Mouse (Mus musculus) myocyte (in vitro differentiated cells): ENCODE results near the gene Cdc26. TPM values are rescaled to one million over a fixed set of nuclear protein-coding genes. Genes with fewer than 3 reads are reported as not detected.

Experiments
- H3K27me3 ChIP-seq: one replicate; pipeline ENCODE4 v1.6.1; 2011; ENCODE audit not compliant: control insufficient read depth, insufficient read depth, insufficient read length
- H3K36me3 ChIP-seq: one replicate; pipeline ENCODE4 v1.6.1; 2011; ENCODE audit not compliant: control insufficient read depth, insufficient read depth
- H3K4me2 ChIP-seq: one replicate; pipeline ENCODE4 v1.6.1; 2011; ENCODE audit warnings: low read depth, control low read depth
- H3K4me3 ChIP-seq: one replicate; pipeline ENCODE4 v1.5.1; 2011; ENCODE audit warnings: mild to moderate bottlenecking, control low read depth, moderate library complexity
- H3K79me2 ChIP-seq: one replicate; pipeline ENCODE4 v1.6.1; 2011; ENCODE audit not compliant: control insufficient read depth, insufficient read depth
- H3ac ChIP-seq: one replicate; pipeline ENCODE4 v1.6.1; 2011; ENCODE audit not compliant: control insufficient read depth, insufficient read length
- CEBPB ChIP-seq: IDR thresholded peaks from 2 replicates; pipeline ENCODE4 v1.6.1; 2011; ENCODE audit warnings: mild to moderate bottlenecking, moderate library complexity; ENCODE audit not compliant: poor library complexity, insufficient read depth, severe bottlenecking
- E2F4 ChIP-seq: IDR thresholded peaks from one replicate; pipeline ENCODE4 v1.6.1; 2011; ENCODE audit warnings: mild to moderate bottlenecking, control low read depth, moderate library complexity; ENCODE audit not compliant: insufficient read depth
- MAX ChIP-seq: IDR thresholded peaks from one replicate; pipeline ENCODE4 v1.6.1; 2011; ENCODE audit warnings: low read depth, mild to moderate bottlenecking, control low read depth
- MYOD1 ChIP-seq, 3 experiments: IDR thresholded peaks; one replicate each; pipeline ENCODE4 v1.6.1; 2011; ENCODE audit warnings: control low read depth in 2 of 3, low read depth in 2 of 3, mild to moderate bottlenecking in 2 of 3, moderate library complexity in 1 of 3; ENCODE audit not compliant: insufficient read length in 2 of 3, control insufficient read depth in 1 of 3
- MYOG ChIP-seq, 3 experiments: IDR thresholded peaks; one replicate each; pipeline ENCODE4 v1.6.1; 2011; ENCODE audit warnings: control low read depth in 2 of 3, low read depth in 2 of 3, mild to moderate bottlenecking in 2 of 3; ENCODE audit not compliant: insufficient read length in 2 of 3, control insufficient read depth in 1 of 3, insufficient read depth in 1 of 3
- POLR2A ChIP-seq: IDR thresholded peaks from one replicate; pipeline ENCODE4 v1.6.1; 2011; ENCODE audit warnings: low read depth, mild to moderate bottlenecking, control low read depth, moderate library complexity; ENCODE audit not compliant: insufficient read length
- POLR2AphosphoS2 ChIP-seq: IDR thresholded peaks from one replicate; pipeline ENCODE4 v1.6.1; 2011; ENCODE audit warnings: low read depth, control low read depth; ENCODE audit not compliant: insufficient read length
- REST ChIP-seq: IDR thresholded peaks from one replicate; pipeline ENCODE4 v1.6.1; 2011; ENCODE audit warnings: mild to moderate bottlenecking, control low read depth, moderate library complexity; ENCODE audit not compliant: insufficient read depth, insufficient read length
- SRF ChIP-seq: IDR thresholded peaks from one replicate; pipeline ENCODE4 v1.6.1; 2011; ENCODE audit warnings: low read depth; ENCODE audit not compliant: control insufficient read depth, insufficient read length
- TCF12 ChIP-seq: IDR thresholded peaks from one replicate; pipeline ENCODE4 v1.6.1; 2011; ENCODE audit warnings: mild to moderate bottlenecking, control low read depth; ENCODE audit not compliant: poor library complexity, insufficient read depth, severe bottlenecking
- TCF3 ChIP-seq: IDR thresholded peaks from one replicate; pipeline ENCODE4 v1.6.1; 2011; ENCODE audit warnings: low read depth, control low read depth; ENCODE audit not compliant: insufficient read length
- USF1 ChIP-seq: IDR thresholded peaks from one replicate; pipeline ENCODE4 v1.6.1; 2011; ENCODE audit warnings: low read depth, mild to moderate bottlenecking, control low read depth, moderate library complexity
- polyA plus RNA-seq: library from polyadenylated mRNA; unstranded; fragments of >200 nt; fragmentation: generic; extraction: Trizol; gene quantifications from one replicate; pipeline ENCODE4 v1.2.1, GENCODE M21; 2012; ENCODE audit warnings: missing spikeins

Gene Cdc26
- polyA plus RNA-seq, 1 experiment: 49.2 TPM

DNA sequence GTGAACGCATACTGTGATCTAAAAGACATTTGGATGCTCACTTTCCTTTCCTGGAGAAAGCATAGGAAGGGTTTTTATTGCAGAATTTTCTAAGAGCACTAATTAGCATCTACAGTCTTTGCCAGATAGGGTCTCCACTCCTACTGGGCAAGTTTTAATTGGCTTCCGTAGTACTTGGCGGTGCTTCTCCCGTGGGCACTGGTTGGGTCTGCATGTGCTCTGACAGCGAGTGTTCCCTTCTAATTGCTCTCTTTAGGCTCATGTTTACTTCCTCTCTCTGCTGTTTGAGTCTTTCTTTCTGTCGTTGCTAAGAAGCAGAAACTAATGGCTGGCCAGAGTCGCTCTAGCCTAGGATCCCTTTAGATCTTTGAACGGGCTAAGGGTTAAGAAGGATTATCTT is 10.0 kb upstream of the Cdc26 start:
- Histone ChIP-seq H3ac (no peak overlapping the region), H3K4me3 (no peak overlapping the region), H3K4me2 (no peak overlapping the region), H3K36me3 (peaks cover 77% of the 10 kb centered on the region), H3K27me3 (no peaks in the 10 kb centered on the region), H3K79me2 (no peaks in the 10 kb centered on the region)
- no peak for TF ChIP-seq SRF
- TF ChIP-seq MYOD1 (IDR thresholded peaks at IDR 0.05; ENCODE audit: control insufficient read depth in 1 of 3, insufficient read length in 2 of 3, low read depth in 2 of 3): no peak
- TF ChIP-seq E2F4: no peak
- TF ChIP-seq POLR2AphosphoS2: no peak
- no peak for TF ChIP-seq TCF12
- no peak for TF ChIP-seq TCF3

DNA sequence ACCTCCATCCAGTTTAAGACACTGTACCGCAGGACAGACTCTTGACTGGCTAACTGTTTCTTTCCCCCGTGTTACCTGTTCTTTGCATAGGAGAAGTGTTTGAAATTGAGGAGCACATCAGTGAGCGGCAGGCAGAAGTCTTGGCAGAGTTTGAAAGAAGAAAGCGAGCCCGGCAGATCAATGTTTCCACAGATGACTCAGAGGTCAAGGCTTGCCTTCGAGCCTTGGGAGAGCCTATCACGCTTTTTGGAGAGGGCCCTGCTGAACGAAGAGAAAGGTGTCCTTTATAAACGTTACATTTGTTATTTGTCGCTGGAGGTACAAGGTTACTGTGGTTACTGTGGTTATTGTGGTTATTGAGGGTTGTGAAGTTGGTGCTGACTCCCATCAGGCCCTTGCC is 3.2 kb upstream of the Cdc26 start:
- no peak overlapping the region for H3K4me2 ChIP-seq
- peaks cover 40% of the 10 kb centered on the region for H3K79me2 ChIP-seq
- TF ChIP-seq REST: no peak
- TF ChIP-seq SRF: no peak
- TF ChIP-seq CEBPB: no peak
- TF ChIP-seq POLR2A: no peak
- TF ChIP-seq USF1: no peak
- no peak for TF ChIP-seq TCF3
- no peak for TF ChIP-seq POLR2AphosphoS2
- no peak for TF ChIP-seq MYOD1 (IDR thresholded peaks at IDR 0.05; ENCODE audit: control insufficient read depth in 1 of 3, insufficient read length in 2 of 3, low read depth in 2 of 3)
- no peak for TF ChIP-seq E2F4
- TF ChIP-seq MAX: no peak
- TF ChIP-seq TCF12: no peak
- no peak for TF ChIP-seq MYOG (IDR thresholded peaks at IDR 0.05; ENCODE audit: control insufficient read depth in 1 of 3, insufficient read depth in 1 of 3, insufficient read length in 2 of 3, low read depth in 2 of 3)
- peaks cover 46% of the 10 kb centered on the region for H3K36me3 ChIP-seq
- no peak overlapping the region for H3K4me3 ChIP-seq
- H3K27me3 ChIP-seq: no peaks in the 10 kb centered on the region
- H3ac ChIP-seq: no peak overlapping the region

DNA sequence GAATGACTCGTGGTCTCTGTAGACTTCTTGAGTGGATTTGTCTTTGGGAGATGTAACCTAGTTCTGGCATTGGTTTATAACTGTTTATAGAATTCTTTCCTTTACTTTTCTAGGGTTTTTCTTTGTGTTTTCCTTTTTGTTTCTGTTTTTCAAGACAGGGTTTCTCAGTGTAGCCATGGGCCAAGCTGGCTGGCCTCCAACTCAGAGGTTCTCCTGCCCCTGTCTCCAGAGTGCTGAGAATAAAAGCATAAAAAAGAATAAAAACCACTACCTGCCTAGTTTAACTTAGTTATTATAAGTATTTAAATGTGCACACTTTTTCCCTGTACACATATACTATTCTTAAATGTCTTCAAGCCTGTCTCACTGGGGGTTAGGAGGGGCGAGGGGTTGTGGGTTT is 1.9 kb upstream of the Cdc26 start:
- Histone ChIP-seq H3ac (no peak overlapping the region), H3K4me3 (peak overlapping the region; percentile 86), H3K36me3 (peaks cover 37% of the 10 kb centered on the region), H3K79me2 (peaks cover 40% of the 10 kb centered on the region), H3K4me2 (peak overlapping the region; percentile 81), H3K27me3 (no peaks in the 10 kb centered on the region)
- TF ChIP-seq TCF12 (no peak), POLR2A (no peak), REST (no peak), MAX (no peak), TCF3 (no peak)

DNA sequence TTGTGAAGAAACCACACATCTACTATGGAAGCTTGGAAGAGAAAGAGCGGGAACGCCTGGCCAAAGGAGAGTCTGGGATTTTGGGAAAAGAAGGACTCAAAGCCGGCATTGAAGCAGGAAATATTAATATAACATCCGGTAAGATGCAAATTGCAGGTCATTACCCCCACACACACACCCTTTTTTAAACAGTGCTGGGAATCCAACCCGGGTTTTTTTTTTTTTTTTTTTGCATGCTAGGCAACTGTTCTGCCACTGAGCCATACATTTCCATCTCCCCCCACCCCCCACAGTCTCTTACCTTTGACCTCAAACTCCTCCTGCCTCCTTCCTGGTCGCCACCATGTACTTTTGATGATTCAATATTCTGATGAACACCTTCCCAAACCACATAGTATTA is 1.2 kb upstream of the Cdc26 start:
- Histone ChIP-seq H3K79me2 (peaks cover 45% of the 10 kb centered on the region), H3K4me3 (peak overlapping the region; percentile 86), H3K27me3 (no peaks in the 10 kb centered on the region), H3K36me3 (peaks cover 30% of the 10 kb centered on the region), H3K4me2 (peak overlapping the region; percentile 81), H3ac (peak overlapping the region; percentile 16)
- TF ChIP-seq SRF (no peak), USF1 (no peak), E2F4 (no peak)

DNA sequence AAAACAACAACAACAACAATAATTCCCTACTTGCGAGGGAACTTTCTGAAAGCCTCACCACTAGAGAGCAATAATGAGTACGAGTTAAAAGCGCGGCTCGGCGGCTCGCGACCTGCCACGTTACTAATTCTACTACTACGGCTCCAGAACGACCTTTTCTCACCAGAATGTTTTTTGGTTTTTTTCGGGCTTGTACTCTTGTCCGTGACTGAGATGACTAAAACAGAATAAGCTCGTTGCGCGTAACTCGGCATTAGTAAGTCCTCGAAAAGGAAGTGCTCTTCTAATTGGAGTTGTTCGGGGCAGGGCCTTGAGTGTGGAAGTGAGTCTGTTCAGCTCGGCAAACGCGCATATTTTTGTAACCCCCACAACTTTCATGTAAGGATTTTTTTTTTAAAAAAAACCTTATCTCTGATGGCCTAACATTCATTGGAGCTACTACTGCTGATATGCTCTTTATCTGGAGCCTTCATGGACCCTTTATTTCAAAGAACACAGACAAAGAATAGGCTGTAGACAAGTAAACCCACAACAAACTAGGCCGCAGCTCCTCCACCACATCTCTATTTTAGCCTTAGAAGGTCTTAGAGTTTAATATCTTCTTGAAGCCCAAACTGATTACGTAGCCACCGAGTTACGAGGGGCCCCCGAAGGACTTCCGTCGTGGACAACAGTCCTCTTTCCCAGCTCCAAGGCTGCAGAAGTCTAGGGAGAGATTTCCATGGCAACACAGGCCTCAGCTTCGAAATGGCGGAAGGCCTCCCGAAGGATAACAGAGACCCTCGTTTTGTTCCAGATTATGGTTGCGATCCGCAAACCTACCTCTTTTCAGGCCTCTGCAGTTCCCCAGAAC is 486 bp downstream of the Cdc26 start:
- Histone ChIP-seq H3K4me3 (peak overlapping the region; percentile 86), H3ac (peak overlapping the region; percentile 16), H3K79me2 (peaks cover 57% of the 10 kb centered on the region), H3K27me3 (no peaks in the 10 kb centered on the region), H3K36me3 (peaks cover 24% of the 10 kb centered on the region), H3K4me2 (peak overlapping the region; percentile 51)
- TF ChIP-seq MYOD1 (IDR thresholded peaks at IDR 0.05; ENCODE audit: control insufficient read depth in 1 of 3, insufficient read length in 2 of 3, low read depth in 2 of 3): no peak
- no peak for TF ChIP-seq MYOG (IDR thresholded peaks at IDR 0.05; ENCODE audit: control insufficient read depth in 1 of 3, insufficient read depth in 1 of 3, insufficient read length in 2 of 3, low read depth in 2 of 3)
- no peak for TF ChIP-seq CEBPB
- TF ChIP-seq POLR2A: no peak
- no peak for TF ChIP-seq TCF12
- no peak for TF ChIP-seq USF1
- TF ChIP-seq MAX: no peak
- TF ChIP-seq E2F4: no peak
- no peak for TF ChIP-seq REST
- TF ChIP-seq TCF3: no peak
- no peak for TF ChIP-seq POLR2AphosphoS2
- no peak for TF ChIP-seq SRF
